Mouse (Mus musculus): ENCODE results near the gene Nrcam.

The Nrcam gene

DNA sequence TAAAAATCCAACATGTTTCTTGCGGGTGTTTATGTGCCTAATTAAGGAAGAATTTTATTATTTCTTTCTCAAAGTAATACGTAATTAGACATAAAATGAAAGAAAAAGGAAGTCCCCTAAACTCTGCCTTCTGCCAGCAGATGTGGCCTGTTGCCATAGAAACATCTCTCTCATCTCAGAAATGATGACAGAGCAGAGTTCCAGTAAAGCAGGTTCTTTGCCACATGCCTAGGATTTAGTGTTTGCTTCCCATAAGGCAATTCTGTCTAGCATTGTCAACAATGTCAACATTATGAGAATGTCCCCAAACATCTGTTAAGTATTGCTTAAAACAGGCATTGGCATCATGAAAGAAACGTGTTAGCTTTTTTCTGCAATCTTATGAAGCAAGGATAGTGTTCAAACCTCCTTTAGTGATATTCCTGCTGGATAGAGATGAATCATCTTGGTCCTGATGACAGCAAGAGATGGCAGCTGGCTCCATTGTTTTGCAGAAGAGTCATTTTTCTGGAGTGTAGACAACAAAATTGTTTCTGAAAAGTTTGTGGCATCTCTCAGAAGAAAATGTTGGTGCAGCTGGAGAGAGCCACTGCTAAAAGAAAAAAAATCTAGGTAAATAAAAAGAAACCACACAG is 42.5 kb downstream of the Nrcam start:
- DNase-seq, result no peak

DNA sequence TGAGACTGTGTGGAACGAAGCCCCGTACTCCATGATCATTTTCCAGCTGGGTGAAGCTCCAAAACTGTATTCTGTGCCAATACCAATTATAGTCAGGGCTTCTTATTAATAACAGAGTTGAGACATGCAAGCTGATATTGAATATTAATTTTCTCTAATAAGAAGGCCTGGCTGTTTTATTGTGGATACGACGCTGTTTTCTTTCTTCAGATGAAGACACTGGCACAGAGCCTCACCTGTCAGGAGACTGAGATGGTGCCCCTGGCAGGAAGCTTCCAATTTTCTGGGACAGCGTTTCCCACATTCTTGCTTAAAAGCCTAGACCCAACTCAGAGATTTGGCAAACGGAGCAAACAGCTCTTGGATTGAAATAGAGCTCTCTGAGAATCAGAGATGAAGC is 47.3 kb downstream of the Nrcam start:
- no peak for DNase-seq

DNA sequence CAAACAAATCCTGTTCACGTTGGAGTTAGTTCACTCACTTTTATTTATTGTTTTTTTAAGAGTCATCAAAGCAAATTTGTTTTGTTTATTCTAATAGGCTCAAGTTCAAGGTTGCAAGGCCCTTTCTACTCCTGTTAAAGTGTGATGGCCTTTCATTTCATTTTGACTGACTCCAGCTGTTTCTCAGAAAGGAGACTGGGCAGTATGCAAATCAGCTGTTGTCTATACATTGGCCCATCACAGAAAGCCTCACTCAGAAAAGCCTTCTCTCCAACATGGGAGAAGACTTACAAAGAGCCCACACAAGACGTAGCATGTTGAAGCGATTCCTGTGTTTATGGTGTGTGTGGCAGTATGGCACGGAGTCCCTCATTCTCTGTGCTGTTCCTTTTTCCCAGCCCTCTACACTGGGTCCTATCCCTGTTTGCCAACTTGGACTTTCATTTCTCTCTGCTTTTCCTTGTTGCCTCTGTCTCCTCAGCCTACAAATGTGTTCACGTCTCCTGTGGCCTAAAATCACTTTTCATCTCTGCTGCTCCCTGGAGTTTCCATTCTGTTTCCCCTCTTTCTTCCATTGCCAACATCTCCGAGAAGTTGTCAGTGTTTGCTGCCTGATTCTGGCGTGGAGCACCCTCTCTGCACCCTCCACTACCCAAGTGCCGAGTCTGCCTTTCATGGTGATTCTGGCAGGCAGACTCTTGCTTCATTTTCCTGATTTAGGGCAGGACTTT is 49.9 kb downstream of the Nrcam start:
- DNase-seq, result no peak

DNA sequence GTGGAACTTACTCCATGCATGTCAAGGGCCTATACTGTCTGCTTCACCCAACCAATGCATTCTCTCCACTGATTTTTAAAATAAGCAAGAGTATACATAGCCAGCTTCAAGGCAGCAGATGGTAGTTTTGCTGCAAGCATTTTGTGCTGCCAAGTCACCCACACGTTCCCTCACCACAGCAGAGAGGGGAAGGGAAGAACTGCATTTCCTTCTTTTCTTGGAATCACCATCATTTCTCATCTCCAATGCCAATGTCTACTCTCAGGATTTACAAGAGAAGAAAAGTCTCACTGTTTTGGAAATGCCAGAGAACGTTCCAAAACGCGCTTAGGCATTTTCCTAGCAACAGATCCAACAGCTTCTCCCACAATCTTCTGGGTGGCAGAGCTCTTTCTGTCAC is 52.1 kb downstream of the Nrcam start:
- no peak for DNase-seq

DNA sequence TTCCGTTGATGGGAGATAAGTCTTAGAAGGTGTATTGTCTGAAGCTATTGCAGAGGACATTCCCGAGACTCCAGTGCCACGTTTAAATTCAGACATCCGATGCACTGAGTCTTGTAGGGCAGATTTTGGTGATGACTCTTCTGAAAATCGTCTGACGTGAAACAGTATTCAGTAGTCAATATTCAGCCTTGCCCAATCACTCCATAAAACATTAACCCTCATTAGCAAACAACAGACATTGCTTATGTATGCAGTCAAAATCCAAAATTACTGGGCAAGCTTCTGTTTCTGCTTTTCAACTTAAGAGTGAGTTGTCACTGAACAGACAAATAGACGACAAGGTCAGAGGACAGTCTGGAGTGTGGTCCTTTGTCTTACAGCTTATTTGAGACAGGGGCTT is 57.7 kb downstream of the Nrcam start:
- DNase-seq, result no peak

DNA sequence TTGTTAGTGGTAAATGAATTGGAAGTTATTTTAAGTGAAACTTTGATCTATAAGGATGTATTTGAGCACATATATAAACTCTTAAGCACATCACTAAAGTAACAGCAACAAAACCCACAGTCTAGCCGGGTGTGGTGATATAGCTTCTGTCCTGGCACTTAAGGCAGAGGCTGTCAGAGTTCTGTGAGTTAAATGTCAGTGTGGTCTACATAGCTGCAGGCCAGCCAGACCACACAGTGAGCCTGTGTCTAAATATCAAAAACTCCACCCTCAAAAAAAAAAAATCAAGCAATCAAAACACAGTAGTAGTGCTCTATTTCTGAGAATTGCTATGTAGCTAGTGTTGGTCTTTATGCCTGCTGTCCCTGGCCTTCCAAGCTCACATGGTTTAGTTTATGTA is 59.5 kb downstream of the Nrcam start:
- no peak for DNase-seq

DNA sequence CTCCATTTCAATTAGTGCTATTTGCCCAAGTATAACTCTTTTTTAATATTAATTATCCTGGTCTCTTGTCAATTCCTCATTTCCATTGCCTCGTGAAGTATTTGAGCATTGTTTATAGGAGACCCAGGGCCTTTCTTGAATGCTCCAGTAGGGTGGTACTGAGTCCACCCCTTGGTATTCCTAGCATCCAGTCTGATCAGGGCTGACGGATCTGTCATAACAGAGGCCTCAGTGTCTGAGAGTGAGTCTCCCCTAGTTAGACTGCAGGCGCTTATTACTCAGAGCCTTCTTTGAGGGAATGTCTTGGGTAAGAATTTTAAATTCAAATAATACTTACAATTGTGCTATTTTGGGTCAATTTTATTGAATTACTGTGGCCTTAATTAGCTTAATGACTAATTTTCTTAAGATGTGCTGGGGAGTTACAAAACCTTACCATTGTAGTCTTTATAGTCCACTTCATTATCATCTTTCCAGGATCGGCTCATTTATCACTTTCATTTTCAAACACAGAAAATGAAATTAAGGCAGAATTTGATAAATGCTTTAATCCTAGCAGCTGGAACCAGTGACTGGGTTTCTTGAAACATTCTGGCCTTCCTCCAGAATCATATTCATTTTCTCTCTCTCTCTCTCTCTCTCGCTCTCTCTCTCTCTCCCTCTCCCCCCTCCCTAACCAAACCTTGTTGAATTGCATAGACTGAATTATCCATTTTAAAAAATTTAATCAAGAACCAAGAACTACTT is 61.9 kb downstream of the Nrcam start:
- no peak for DNase-seq

DNA sequence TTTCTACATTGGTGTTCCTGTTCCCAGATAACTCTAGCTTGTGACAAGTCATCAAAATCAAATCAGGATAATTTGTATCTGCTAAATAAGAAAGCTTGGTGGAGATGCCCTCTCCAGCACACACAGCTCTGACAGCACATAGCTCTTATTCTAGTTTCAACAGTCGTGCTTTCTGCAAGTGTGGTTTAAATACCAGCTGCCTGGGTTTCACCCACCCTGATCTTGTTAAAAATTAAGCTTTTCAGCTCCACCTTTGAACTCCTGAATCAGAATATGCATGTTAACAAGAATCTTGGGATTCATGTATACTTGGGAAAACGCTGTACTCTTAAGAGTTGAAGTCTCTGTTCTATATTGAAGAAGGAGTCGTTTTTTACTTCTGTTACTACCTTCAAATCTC is 66.2 kb downstream of the Nrcam start:
- no peak for DNase-seq

DNA sequence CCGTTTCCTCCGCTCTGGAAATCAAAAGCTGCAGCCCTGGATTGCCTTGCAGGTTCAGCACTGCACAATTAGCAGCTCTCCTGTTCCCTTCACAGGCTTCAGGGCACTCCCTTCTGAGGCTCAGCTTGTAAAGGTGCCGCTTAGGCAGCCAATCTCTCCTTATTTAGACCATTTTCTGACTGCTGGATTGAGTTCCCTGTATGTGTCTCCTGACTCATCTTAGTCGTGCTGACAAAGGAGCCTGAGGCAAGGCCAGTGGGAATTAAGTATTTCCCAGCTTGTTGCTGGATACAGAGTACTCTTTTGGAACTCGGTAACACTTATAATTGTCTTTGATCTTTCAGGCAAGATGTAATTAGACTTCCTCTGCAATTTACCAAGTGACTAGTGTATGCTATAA is 69.1 kb downstream of the Nrcam start:
- no peak for DNase-seq

DNA sequence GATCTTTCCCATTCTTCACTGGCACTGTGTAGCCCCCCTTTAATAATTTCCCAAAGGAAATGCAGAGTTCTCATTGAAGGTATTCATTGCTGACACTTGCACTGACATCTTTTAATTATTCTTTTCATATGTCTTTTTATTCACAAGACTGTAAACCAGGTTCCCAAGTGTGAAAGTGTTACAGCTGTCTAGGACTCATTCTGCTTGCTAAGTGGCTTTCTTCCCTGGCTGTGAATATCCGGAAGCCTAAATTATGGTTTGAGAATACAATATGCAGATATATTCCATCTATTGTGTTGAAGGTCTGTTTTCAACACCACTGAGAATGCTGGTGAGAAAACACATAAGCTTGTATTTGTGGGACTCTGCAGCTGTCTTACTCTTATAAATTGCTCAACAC is 73.4 kb downstream of the Nrcam start:
- DNase-seq, result no peak

DNA sequence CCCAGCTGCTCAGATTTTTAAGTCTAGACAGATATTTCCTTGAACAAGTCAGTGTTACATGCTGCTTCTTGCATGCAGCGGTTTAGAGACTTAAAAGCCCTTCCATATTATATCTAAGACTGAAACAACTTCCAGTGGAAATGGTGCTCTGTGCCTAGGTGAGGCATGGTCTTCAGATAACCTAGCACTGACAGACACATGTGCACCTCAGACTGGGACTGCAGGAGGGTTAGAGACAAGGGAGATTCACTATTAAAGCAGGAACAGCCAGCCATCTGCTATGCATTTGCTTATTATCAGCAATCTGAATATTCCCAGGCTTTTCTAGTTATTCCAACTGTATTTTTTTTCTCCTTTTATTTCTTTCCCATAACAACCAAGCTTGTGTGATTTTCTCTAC is 74.6 kb downstream of the Nrcam start:
- no peak for DNase-seq

DNA sequence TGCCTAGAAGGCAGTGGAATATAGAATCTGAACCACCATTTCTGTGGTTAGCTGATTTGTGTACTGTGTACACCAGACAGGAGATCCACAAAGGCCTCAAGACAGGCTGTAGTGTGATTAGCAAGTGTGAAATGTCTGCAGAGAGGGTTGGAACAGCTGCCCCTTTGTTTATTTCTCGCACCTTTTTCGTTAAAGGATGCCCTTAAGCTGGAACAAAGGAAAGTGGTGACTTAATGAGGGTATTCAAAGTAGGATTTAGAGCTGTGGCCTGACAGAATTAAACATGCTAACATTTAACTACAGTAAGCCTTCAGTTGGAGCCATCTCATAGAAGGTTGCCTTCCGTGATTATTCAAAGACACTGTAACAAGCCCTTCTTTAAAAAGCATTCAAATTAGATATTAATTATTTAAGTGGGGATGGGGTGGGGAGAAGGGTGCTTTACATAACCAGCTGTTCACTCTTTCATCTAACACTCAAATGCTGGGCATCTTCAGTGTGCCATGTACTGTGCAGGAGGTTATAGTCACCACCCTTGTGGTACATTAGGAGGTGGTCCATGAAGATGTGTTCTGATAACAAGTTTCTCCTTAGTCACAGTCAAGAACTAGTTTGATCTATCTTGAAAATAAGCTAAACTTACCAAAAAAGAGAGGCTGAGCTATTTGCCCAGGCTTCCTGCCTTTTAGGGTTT is 75.2 kb downstream of the Nrcam start:
- DNase-seq, result no peak

DNA sequence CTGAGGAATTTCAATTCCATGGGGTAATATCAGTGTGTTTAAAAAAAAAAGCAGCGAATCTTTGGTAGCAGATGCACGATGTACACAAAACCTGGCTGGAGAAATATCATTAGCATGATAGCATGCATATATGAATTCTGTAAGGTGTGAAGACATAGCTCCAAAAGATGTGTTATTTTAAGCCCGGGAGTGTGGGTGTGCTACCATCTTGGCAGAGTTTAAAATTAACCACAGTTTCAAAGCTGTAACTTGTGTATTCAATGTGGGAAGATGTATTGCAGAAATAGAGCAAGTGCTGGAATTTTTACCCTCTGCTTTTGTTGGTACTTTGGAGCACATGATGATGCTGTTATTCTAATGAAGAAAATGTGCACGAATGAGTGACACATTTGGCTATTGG is 81.1 kb downstream of the Nrcam start:
- DNase-seq, result no peak

DNA sequence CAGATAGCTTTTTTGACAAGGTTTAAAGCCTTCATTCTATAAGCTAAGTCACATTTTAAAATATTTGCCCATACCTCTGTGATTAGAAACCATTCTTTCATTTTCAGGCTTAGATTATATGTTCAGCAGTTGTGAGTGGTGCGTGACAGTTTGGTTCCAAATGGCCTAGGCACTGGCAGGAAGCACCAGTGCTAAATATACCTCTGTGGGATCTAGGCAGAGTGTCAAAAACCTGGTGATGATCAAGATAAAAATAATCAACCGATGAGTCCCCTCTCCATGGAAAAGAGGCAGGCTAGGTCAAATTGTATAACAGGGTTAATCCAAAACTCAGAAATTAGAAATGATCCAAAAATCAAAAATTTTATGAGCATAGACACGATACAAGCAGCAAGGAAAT is 82.3 kb downstream of the Nrcam start:
- no peak for DNase-seq

DNA sequence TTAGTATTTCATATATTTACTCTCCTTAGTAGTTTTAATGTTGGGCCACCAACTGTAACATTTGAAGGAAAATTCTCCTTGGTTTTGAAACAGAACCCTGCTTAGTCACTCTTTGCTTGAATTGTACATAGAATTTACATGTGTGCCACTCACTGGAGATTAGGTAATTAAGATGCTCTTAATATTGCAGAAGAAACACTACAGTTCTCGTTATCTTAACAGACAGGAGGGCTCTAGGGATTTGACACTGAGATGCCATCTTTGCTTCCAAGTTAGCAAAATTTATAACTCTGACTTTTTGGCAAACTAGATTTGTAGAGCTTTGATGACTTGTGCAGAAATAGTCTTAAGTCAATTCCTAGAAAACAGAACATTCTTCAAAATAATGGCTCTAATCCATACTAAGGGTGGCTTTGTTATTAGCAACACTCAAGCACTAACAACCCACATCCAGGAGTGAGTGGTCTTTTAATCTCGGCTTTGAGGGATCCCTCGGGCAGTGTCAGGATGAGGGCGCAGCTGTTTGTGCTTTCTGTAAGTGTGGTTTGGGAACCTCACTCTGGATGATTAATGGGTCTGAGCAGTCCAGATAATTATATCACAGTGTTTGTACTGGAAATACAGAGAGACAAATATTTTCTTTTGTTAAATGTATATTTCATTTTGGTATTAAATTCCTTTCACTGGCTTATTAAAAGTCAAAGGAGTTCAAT is 93.6 kb downstream of the Nrcam start:
- DNase-seq, result no peak

DNA sequence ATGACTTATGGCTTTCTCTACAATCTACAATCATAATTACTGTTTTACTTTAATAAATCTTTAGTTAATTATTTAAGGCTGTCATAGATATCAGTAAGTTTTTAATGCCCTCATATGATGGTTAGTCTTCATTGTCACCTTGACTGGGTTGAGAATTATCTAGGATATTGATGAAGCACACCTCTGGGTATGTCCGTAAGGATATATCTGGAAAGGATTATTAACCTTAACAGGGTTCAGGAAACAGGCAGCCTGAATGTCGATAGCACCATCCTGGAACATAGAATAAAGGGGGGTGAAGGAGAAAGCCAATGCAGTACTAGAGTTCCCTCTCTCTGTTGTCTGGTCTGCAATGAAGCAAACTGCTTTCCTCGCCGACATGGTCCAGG is 94.2 kb downstream of the Nrcam start:
- no peak for DNase-seq

DNA sequence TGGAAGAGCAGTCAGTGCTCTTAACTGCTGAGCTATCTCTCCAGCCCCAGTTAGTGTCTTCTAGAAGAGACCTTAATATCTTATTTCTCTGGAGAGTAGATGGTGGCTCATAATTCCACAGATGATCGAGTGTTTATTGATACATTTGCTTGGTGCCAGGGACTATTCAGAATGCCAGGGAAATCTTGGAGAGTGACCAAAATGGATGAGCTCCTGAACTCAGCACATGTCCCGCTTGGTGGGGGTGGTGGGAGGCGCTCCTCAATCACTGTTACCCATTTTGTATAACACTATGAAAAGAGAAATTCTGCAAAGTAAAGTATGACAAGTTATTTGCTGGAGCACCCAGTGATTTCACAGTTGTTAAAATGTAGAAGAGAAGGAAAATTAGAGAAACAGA is 95.3 kb downstream of the Nrcam start:
- no peak for DNase-seq

DNA sequence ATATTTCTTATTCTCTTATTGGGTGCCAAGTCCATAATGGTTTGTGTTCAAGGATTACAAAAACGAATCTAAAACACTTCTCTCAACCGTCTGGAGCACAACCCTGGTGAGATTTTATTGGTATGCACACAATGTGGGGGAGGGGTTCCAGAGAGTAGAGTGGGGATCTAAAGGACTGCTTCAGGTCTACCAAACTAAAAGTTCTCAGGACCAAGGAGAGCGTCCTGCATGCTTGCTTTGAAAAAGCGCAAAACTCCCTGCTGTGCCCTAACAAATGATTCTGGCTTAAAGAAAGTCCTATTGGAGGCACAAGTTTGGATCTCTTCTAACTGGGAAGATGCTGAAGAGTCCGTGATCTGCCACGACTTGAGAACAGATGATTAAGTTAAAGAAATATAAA is 96.4 kb downstream of the Nrcam start:
- no peak for DNase-seq

DNA sequence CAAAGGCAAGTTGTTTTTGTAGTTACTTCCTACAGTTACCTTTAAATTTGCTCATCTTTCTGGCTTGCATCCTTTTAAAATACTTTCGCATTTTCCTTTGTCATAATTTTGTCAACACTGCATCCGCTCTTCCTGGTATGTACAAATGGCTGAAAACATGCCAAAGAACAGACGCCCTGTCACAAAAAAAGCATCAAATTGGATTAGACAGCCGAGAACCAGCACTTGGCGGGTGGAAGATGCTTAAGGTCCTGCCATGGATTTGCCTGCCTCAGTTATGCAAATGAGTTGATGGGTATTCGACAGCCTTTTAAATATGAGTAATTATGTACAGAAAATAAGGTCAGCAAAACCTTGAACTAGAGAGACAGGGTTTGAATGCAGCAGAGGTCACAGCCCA is 101.7 kb downstream of the Nrcam start:
- DNase-seq, result no peak

DNA sequence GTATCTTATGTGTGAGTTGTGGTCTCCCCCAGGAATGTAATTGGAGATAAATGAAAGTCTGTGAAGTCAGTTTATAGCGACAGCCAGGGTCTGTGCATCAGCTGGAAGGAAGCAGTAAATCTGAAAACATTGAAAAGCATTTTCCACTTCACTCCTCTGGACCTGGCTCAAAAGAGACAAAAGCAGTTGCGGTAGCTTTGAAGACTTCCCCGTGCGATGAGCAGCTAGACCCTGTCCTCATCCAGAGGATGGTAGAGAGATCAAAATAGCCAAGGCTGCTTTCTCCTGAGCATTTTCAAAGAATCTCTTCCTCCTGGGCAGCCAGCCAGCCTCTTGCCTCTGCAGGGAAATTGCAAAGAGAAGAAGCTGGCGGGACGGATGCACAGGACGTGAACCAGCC is 102.3 kb downstream of the Nrcam start:
- DNase-seq, result no peak

DNA sequence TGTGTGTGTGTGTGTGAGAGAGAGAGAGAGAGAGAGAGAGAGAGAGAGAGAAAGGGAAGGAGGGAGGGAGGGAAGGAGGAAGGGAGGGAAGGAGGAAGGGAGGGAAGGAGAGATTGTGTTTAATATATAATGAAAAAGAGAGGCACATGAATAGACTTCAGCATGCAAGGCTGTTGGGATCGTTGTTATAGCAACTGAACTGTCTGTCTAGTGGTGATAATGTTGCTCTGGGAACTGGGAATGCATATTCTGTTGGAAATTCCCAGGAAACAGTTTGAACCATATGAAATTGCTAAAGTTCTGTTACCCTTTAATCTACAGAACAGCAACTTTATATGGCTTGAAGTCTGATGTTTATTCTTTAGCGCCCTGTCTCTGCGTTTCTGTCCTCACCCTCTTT is 104.0 kb downstream of the Nrcam start:
- no peak for DNase-seq

DNA sequence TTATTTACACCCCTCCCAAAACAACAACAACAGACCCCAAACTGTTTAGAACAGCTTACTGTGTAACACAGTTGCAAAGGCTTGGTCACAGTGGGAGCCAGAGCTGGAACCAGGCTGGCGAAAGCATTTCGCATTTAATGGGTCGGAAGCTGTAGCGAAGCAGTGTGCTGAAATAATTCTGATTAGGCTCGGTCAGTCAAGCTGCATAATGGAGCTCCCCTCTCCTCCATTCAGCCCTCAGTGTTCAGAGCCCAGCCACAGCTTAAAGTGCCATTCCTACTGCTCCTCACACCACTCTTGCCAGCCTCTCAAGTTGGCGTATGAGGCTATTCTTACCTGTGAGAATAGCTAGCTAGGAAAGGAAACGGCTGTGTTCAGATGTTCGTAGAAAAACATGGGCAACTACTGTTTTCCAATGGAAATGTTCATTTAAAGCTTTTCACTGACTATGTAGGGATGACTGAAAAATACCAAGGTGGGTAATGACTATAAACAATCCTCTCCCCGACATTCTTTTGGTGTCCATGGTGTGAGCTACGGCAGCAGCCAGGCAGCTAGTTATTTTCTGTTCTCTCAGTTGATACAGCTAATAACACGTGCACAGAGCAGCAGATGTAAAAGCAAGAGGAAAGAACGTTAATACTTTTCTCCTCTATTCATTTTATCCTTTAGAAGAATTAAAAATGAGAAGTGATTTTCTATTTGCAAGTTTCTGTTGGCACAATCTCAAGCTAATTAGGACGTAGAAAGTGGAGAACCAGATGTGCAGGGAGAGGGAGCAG is 108.6 kb downstream of the Nrcam start:
- DNase-seq, result no peak

All from spleen, adult 18-20 months (tissue).